Mouse (Mus musculus): ENCODE data around the gene Pan3. TPM values are rescaled to one million over a fixed set of nuclear protein-coding genes. Genes with fewer than 3 reads are reported as not detected.
A peak's percentile ranks its signal among the peaks of the same experiment; 100 is the strongest.

Pan3 gene
- total RNA-seq, 2 experiments from 2014 or later, result 198 to 209 TPM

GRCm38 (mm10) chr5:147430361-147430935 lies 487 bp downstream of the Pan3 start:
- no peak for ATAC-seq (replicated peaks; ENCODE audit: poor library complexity, severe bottlenecking)

- ATAC-seq (replicated peaks; ENCODE audit: poor library complexity, severe bottlenecking), result peak; percentile 45
Observed at GRCm38 (mm10) chr5:147430936-147431839, 1.2 kb downstream of the Pan3 start.

- ATAC-seq (replicated peaks; ENCODE audit: poor library complexity, severe bottlenecking), result no peak
Observed at GRCm38 (mm10) chr5:147432927-147433326, 3.0 kb downstream of the Pan3 start.

- ATAC-seq (replicated peaks; ENCODE audit: poor library complexity, severe bottlenecking), result peak; percentile 60
Observed at GRCm38 (mm10) chr5:147435224-147435623, 5.3 kb downstream of the Pan3 start.

DNA sequence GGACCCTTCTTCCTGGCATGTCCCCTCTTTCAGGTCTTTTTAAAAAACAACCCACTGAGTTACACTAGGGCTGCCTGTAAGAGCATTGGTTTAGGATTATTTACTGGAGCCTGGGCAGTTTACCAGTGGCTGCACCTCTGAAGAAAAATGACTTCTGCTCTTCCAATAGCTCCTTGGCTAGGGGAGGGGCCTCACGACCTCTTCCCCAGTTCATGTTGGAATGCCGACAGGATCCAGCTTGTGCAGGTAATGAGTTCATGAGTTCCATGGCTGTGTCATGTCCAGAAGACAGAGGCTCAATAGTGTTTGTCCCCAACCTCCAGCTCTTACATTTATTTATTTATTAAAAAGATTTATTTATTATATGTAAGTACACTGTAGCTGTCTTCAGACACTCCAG lies 5.8 kb downstream of the Pan3 start:
- ATAC-seq (replicated peaks; ENCODE audit: poor library complexity, severe bottlenecking), result no peak

DNA sequence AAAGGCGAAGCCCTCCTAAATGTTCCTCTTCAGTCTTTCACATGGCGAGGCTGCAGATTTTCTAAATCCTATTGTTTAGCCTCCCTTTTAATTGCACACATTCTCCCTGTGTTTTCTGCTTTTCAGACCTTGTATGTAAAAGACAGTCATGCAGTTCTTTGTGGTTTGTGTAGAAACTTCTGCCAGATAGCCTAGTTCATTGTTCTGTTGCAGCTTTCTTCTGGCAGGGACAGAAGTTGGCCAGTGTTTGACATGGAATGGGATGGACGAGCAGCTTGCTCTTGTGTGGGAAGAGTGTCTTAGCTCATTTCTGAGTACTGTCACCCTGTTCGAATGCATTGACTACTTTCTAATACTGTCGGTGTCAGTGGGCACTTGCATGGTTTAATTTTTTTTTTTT lies 6.5 kb downstream of the Pan3 start:
- ATAC-seq (replicated peaks; ENCODE audit: poor library complexity, severe bottlenecking), result 0 out of 2 replicates have a peak, but pooled peaks have one; percentile 8

GRCm38 (mm10) chr5:147440996-147441507 lies 11.1 kb downstream of the Pan3 start:
- ATAC-seq (replicated peaks; ENCODE audit: poor library complexity, severe bottlenecking), result no peak

DNA sequence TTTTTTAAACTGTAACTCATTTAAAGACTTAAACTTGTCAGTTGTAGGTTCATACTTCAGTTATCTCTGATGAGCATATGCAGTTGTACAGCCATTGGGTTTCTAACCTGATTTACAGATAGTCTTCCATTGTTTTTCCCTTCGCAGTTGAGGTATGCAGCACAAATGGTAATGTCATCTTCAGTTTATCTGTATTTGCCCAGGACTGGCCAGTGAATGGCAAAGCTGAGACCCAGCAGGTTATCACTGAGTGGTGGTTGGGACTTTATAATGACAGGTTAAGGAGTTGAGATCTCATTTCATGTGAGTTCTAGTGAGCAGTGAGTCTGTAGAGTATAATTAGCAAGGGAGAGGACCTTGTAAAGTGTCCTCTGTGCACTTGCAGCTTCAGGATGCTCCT lies 12.0 kb downstream of the Pan3 start:
- no peak for ATAC-seq (replicated peaks; ENCODE audit: poor library complexity, severe bottlenecking)

DNA sequence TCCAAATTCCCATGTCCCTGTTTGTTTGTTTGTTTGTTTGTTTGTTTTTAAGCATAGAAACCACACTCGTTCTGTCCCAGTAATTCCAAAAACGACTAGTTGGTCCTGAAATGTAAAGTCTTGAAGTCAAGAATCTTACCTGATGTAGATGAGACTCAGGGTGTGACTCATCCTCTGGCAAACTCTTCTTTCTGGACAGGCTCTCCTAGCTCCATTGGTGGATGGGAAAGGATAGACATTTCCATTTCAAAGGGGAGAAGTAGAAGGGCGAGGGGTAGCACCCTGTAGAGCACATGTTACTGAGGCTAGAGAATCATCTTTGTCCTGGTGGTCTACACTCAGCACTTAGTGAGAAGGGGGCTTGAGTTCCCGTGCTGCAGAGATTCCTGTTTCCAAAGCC lies 12.8 kb downstream of the Pan3 start:
- ATAC-seq (replicated peaks; ENCODE audit: poor library complexity, severe bottlenecking), result no peak

DNA sequence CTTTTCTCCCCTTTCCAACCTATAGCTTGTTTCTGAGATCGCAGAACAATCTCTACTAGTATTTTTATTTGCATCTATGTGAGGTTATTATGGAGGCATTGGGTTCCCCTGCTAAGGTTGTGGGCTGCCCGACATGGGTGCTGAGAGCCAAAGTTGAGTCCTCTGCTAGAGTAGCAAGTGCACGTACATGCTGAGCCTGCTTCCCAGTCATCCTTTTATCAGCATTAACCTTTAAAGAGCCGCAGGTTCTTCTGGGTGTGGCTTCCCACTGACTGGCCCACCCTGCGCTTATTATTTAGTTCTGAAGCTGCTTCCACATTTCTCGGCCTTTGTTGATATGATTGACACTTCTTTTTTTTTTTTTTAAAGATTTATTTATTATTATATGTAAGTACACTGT lies 14.3 kb downstream of the Pan3 start:
- ATAC-seq (replicated peaks; ENCODE audit: poor library complexity, severe bottlenecking), result no peak

GRCm38 (mm10) chr5:147444757-147445156 lies 14.8 kb downstream of the Pan3 start:
- ATAC-seq (replicated peaks; ENCODE audit: poor library complexity, severe bottlenecking), result no peak

DNA sequence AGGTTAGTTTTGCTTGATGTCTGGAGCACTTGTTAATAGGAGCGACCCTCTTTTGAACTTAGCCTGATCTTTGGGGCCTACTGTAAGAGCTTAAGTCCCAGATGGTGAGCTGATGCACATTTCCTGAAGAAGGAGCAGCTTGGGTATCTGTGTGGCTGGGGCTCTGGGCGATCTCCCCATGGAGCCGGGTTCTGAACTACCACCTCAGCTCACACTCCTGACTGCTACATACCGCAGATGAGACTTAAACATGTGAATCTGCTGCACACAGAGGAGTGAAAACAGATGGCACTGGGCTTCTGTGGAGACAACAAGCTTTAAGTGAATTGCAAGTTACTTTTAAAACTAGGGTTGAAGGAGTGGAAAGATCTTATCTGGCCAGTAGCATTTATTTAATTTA lies 15.3 kb downstream of the Pan3 start:
- ATAC-seq (replicated peaks; ENCODE audit: poor library complexity, severe bottlenecking), result no peak

GRCm38 (mm10) chr5:147448526-147448925 lies 18.6 kb downstream of the Pan3 start:
- ATAC-seq (replicated peaks; ENCODE audit: poor library complexity, severe bottlenecking), result no peak

DNA sequence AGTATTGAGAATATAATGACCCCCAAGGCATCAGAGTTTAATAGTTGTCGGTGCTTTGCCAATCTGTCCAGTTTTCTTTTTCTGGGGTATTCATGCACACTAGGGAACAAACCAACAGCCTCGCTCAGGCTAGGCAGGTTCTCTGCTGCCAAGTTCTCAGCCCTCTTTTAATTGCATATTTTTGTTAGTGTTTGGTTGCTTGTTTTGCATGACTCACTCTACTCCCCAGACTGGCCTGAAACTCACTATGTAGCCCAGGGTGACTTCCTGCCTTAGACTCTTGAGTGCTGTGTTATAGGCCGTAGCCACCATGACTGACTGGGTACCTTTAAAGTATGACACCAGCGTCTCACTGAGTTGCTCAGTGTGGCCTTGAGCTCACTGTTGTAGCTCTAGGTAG lies 19.0 kb downstream of the Pan3 start:
- ATAC-seq (replicated peaks; ENCODE audit: poor library complexity, severe bottlenecking), result no peak

DNA sequence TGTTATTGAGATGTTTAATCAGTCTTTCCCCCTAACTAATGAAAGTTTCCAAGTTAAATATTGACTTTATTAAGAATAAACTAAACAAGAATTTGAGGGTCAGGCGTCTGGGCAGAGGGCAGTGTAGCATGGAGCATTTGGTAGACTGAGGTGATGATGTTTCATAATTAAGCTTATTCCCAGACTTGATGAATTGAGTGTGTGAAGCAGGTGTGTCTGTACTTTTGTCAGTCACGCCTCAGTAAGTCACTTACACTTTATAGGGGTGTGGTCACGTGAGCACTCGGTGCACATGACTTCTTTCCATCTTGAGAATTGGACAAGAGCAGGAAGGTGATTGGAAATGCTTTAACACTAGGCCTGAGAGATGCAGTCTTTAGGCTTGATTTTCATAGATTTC lies 26.5 kb downstream of the Pan3 start:
- no peak for ATAC-seq (replicated peaks; ENCODE audit: poor library complexity, severe bottlenecking)

DNA sequence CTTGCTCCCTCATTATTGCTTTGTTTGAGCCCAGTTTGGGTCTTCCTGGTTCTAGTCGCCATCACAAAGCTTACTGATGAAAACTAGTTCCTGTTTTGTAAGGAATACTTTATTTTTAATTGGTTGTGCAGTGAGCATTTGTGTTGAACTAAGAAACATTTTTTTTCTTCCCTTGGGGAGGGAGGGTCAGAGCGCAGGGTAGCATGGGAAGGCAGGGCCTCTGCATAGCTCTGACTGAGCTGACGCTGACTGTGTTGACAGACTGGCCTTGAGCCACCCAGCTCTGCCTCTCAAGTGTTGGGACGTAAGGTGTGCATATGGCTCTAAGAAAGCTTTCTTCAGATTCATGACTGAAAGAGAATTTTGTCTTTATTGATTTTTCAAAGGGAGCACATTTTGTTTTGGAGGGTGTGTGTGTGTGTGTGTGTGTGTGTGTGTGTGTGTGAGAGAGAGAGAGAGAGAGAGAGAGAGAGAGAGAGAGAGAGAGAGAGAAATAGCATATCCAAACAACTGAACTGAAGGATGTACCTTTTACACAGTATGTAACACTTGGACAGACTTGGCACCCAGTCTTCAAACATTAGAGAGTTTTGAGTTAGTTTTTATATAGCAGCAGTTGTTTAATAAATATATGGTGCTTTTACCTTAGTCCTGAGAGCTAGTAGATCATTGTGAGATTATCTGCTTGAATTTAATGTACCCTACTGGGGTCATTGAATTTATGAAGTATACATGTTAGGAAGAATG lies 30.0 kb downstream of the Pan3 start:
- peak; percentile 55 for ATAC-seq (replicated peaks; ENCODE audit: poor library complexity, severe bottlenecking)

DNA sequence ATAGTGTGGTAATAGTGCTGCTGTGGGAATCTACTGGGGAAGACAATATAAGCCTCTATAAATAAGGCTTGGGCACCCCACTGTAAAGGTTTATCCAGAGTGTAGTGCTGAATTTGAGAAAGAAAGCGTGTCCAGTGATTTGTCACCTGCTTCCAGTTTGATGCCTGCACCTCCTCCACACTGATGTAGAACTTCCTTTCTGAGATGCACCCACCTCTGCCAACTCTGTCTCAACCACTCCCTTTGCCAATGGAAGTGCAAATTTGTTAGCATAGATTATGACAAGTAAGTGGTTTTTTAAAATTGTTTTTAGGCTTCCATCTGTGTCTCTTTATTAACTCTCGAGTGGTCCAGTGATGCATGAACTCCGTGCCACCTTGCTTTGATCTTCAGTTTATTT lies 33.3 kb downstream of the Pan3 start:
- no peak for ATAC-seq (replicated peaks; ENCODE audit: poor library complexity, severe bottlenecking)

DNA sequence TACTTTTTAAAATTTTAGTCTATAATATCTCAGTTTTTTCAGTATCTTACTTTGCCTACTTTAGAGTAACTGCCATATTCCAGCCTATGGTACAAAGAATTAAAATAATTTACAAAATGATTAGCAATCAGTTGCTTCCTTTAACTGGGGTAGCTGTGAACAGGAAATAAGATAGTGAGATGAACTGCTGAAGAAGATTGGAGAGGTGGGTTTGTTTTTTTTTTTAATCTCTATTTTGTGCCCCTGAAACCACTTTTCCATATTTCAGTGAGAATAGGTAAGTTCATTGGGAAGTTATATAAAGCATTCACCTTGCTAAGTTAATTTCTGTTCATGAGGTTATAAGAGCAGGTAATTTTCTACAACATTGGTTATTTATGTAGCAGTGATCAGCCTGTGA lies 36.4 kb downstream of the Pan3 start:
- ATAC-seq (replicated peaks; ENCODE audit: poor library complexity, severe bottlenecking), result no peak

- peak; percentile 81 for ATAC-seq (replicated peaks; ENCODE audit: poor library complexity, severe bottlenecking)
Observed at GRCm38 (mm10) chr5:147471163-147471562, 41.2 kb downstream of the Pan3 start.

GRCm38 (mm10) chr5:147473071-147473470 lies 43.1 kb downstream of the Pan3 start:
- ATAC-seq (replicated peaks; ENCODE audit: poor library complexity, severe bottlenecking), result no peak

- no peak for ATAC-seq (replicated peaks; ENCODE audit: poor library complexity, severe bottlenecking)
Observed at GRCm38 (mm10) chr5:147473856-147474255, 43.9 kb downstream of the Pan3 start.

Data from granulocyte monocyte progenitor cell, adult 5-6 weeks (primary cell).